Mouse (Mus musculus) heart, postnatal 25 days (tissue): ENCODE measurements around the gene Gucy2d. TPM values are rescaled to one million over a fixed set of nuclear protein-coding genes. Genes with fewer than 3 reads are reported as not detected.

ENCODE experiments used
- DNase-seq: peaks from one replicate; pipeline ENCODE4 v3.0.0; 2022; ENCODE audit warnings: low spot score
- intact Hi-C: fragments of 180-260 bp; cut with DNase I; formaldehyde crosslinking; loops from one replicate; pipeline ENCODE4 v1.15.1; 2025
- total RNA-seq, 2 experiments: library from RNA; stranded (reverse); gene quantifications; 2 replicates each; pipeline ENCODE4 v1.2.3; 2021

The Gucy2d gene
- total RNA-seq, 2 experiments from 2014 or later, result 0.08 TPM; not detected in 1

- intact Hi-C loops, result no loop called here
- DNase-seq, result no peak
These were observed 63.9 kb downstream of the Gucy2d start for GRCm38 (mm10) chr7:98503951-98504647.

GRCm38 (mm10) chr7:98504726-98505314 lies 64.6 kb downstream of the Gucy2d start:
- no peak for DNase-seq

GRCm38 (mm10) chr7:98505664-98506063 lies 65.4 kb downstream of the Gucy2d start:
- no peak for DNase-seq

More at GRCm38 (mm10) chr7:98504726-98505314, 64.6 kb downstream of the Gucy2d start:
- intact Hi-C loops, result no loop called here

GRCm38 (mm10) chr7:98510961-98511958 lies 71.0 kb downstream of the Gucy2d start:
- intact Hi-C loops, result no loop called here
- DNase-seq, result no peak

More at GRCm38 (mm10) chr7:98505664-98506063, 65.4 kb downstream of the Gucy2d start:
- intact Hi-C loops, result no loop called here

- intact Hi-C loops, result no loop called here
- no peak for DNase-seq
These were observed 73.0 kb downstream of the Gucy2d start for GRCm38 (mm10) chr7:98513251-98513650.

GRCm38 (mm10) chr7:98522576-98522975 lies 82.4 kb downstream of the Gucy2d start:
- intact Hi-C loops, result loop anchor here (2.0 to 5.0 kb wide), 2 partner anchors 24 to 35 kb away; partner anchors contain the start of gene Lrrc32
- DNase-seq, result peak; percentile 68

GRCm38 (mm10) chr7:98523070-98523812 lies 83.0 kb downstream of the Gucy2d start:
- DNase-seq, result peak; percentile 78
- intact Hi-C loops, result loop anchor here (2.0 to 5.0 kb wide), 2 partner anchors 24 to 36 kb away; partner anchors contain the start of gene Lrrc32

- intact Hi-C loops, result loop anchor here (2.0 to 5.0 kb wide), 2 partner anchors 25 to 37 kb away; partner anchors contain the start of gene Lrrc32
- DNase-seq, result peak; percentile 38
These were observed 83.7 kb downstream of the Gucy2d start for GRCm38 (mm10) chr7:98523813-98524361.

- no peak for DNase-seq
These were observed 84.2 kb downstream of the Gucy2d start for GRCm38 (mm10) chr7:98524401-98524800.

GRCm38 (mm10) chr7:98524869-98525699 lies 84.9 kb downstream of the Gucy2d start:
- intact Hi-C loops, result loop anchor here (5.0 kb wide), 1 partner anchor 38 kb away; the partner anchor contains the start of gene Lrrc32
- DNase-seq, result no peak

More at GRCm38 (mm10) chr7:98524401-98524800, 84.2 kb downstream of the Gucy2d start:
- intact Hi-C loops, result loop anchor here (5.0 kb wide), 1 partner anchor 37 kb away; the partner anchor contains the start of gene Lrrc32

Other genes starting within 250 kb of the Gucy2d start
- not detected for gene B3gnt6, start 240.9 kb upstream of the Gucy2d start, total RNA-seq
- gene Acer3, start 119.2 kb upstream of the Gucy2d start, total RNA-seq, result 10 to 100 TPM; 12.2 to 12.3 TPM
- 1 to 10 TPM; 2.1 to 2.7 TPM for gene Tsku, start 79.1 kb upstream of the Gucy2d start, total RNA-seq
- gene Lrrc32, start 48.9 kb downstream of the Gucy2d start, total RNA-seq, result 10 to 100 TPM; 10.7 to 11.4 TPM
- 10 to 100 TPM; 25.0 to 31.1 TPM for gene Emsy, start 216.4 kb downstream of the Gucy2d start, total RNA-seq